Mouse (Mus musculus) limb, embryonic 11.5 days (tissue): ENCODE results near the gene Psmb9. TPM values are rescaled to one million over a fixed set of nuclear protein-coding genes. Genes with fewer than 3 reads are reported as not detected.

Source experiments
- ATAC-seq: fragments of 200-750 bp; cut with Nextera tagmentation; 2 replicates; pipeline ENCODE4 v1.8.0; 2017; ENCODE audit warnings: low read depth; ENCODE audit not compliant: insufficient number of reproducible peaks, low FRiP score, low TSS enrichment
- DNase-seq: peaks from one replicate; pipeline ENCODE4 v3.0.0-alpha.2; 2015; ENCODE audit warnings: low spot score
- H3K27ac ChIP-seq: fragments of 300-500 bp; sonication (generic); replicated peaks from 2 replicates; pipeline ENCODE4 v1.5.1; 2014; ENCODE audit warnings: low read depth, mild to moderate bottlenecking, low read length
- H3K27me3 ChIP-seq: fragments of 300-500 bp; sonication (generic); 2 replicates; pipeline ENCODE4 v1.6.1; 2014; ENCODE audit warnings: mild to moderate bottlenecking, low read length, mixed read lengths; ENCODE audit not compliant: control insufficient read depth, insufficient read depth
- H3K36me3 ChIP-seq: fragments of 300-500 bp; sonication (generic); 2 replicates; pipeline ENCODE4 v1.6.1; 2014; ENCODE audit warnings: mild to moderate bottlenecking, low read length, moderate library complexity, mixed read lengths; ENCODE audit not compliant: control insufficient read depth, insufficient read depth
- H3K4me1 ChIP-seq: fragments of 300-500 bp; sonication (generic); 2 replicates; pipeline ENCODE4 v1.6.1; 2014; ENCODE audit warnings: low read length, mixed read lengths; ENCODE audit not compliant: control insufficient read depth, insufficient read depth
- H3K4me2 ChIP-seq: fragments of 300-500 bp; sonication (generic); 2 replicates; pipeline ENCODE4 v1.6.1; 2014; ENCODE audit warnings: low read depth, mild to moderate bottlenecking, moderate library complexity; ENCODE audit not compliant: severe bottlenecking
- H3K4me3 ChIP-seq: fragments of 300-500 bp; sonication (generic); 2 replicates; pipeline ENCODE4 v1.5.1; 2014; ENCODE audit warnings: low read depth, low read length
- H3K9ac ChIP-seq: fragments of 300-500 bp; sonication (generic); 2 replicates; pipeline ENCODE4 v1.6.1; 2014; ENCODE audit warnings: mild to moderate bottlenecking, low read length
- H3K9me3 ChIP-seq: fragments of 300-500 bp; sonication (generic); 2 replicates; pipeline ENCODE4 v1.6.1; 2016; ENCODE audit warnings: low read length; ENCODE audit not compliant: control insufficient read depth
- WGBS: fragments of 180-500 bp; shearing (Covaris S2); extraction: QIAGEN DNeasy Blood & Tissue Kit; methylation state at CpG from one replicate; pipeline ENCODE4 v1.1.7; 2014; 5-methylcytosine and 5-hydroxymethylcytosine counted together
- polyA plus RNA-seq: library from polyadenylated mRNA; unstranded; fragments of >200 nt; fragmentation: Nextera tagmentation; extraction: Ambion mirVana; gene quantifications from 2 replicates; pipeline ENCODE4 v1.2.1, GENCODE M21; 2014

The Psmb9 gene
- polyA plus RNA-seq, 1 experiment from 2014 or later, result 2.2 TPM

DNA sequence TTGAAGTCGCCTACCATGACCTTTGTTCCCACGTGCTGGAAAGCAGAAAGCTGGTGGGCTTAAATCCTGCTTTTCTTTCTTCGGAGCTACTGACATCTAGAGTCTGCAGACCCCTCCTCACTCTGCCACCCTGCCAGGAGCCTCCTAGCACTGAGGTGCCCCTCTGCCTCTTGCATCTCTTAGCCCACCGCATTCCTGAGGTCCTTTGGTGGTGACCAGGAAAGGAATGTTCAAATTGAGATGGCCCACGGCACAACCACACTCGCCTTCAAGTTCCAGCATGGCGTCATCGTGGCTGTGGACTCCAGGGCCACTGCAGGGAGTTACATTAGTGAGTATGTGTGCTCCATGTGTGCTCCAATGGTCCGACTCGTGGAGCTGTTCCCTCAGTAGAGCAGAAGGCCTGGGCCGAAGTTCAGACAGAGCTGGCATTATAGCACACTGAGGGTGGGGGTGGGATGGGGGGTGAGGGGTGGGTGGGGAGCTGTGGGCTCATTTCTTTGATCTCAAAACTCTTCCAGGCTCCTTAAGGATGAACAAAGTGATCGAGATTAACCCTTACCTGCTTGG is 11.6 kb upstream of the Psmb9 start:
- no peak for DNase-seq
- H3K27ac ChIP-seq, result no peak overlapping the region
- WGBS, result 67% methylated on average over 12 of the region's 12 CpGs
- no peaks in the 10 kb centered on the region for H3K36me3 ChIP-seq
- no peak overlapping the region for H3K4me3 ChIP-seq
- H3K9ac ChIP-seq, result no peak overlapping the region
- no peaks in the 10 kb centered on the region for H3K4me1 ChIP-seq
- peaks cover 52% of the 10 kb centered on the region for H3K27me3 ChIP-seq
- no peak for ATAC-seq
- H3K4me2 ChIP-seq, result no peak overlapping the region
- no peaks in the 10 kb centered on the region for H3K9me3 ChIP-seq

DNA sequence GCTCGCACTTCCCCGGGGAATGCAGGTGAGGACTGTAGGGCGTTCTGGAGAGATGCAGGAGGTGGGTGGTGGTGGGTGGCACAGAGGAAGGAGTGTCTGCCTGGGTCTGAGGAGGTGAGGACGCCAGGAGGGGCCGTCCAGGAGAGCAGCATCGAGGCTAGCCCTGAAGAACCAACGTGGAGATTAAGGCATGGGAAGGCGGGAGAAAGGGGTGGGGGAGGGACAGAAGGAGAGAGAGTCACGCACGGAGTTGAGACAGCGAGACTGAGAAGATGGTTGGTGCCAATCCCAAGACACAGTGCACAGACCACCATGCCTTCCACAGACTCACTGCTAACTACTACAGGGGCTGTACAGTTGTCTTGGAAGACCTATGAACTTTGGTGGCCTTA is 11.0 kb upstream of the Psmb9 start:
- H3K9ac ChIP-seq, result no peak overlapping the region
- no peak for ATAC-seq

DNA sequence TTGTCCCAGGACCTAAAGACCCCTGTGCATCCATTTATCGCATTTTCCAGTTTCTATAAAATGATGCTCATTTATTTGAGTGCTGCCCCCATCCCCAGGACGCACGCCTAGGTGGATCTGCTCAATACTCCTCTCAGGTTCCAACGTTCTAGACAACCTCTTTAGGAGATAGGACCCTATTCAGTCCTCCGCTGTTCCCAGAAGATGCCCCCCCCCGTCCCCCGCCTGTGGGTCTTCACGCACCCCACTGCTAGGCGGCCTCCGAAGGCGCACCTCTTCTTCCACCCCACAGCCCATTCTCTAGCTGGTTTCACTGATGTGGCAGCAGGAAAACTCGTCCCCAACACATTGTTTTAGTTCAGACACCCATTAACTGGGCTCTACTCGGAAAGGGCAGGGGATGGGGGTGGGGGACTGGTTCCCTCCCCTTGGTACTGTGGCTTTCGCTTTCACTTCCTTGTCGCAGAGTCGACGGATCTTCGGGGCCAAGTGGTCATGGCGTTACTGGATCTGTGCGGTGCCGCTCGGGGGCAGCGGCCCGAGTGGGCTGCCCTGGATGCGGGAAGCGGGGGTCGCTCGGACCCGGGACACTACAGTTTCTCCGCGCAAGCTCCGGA is 10.4 kb upstream of the Psmb9 start:
- DNase-seq, result no peak
- no peak overlapping the region for H3K9ac ChIP-seq

More for the DNA sequence above, 11.0 kb upstream of the Psmb9 start:
- 7% methylated on average over 11 of the region's 11 CpGs for WGBS
- Histone ChIP-seq H3K36me3 (no peaks in the 10 kb centered on the region), H3K4me1 (no peaks in the 10 kb centered on the region), H3K4me2 (peak overlapping the region; percentile 39), H3K9me3 (no peaks in the 10 kb centered on the region), H3K4me3 (peak overlapping the region; percentile 17; the same call in 1 of the 2 replicates), H3K27me3 (peaks cover 54% of the 10 kb centered on the region), H3K27ac (no peak overlapping the region)
- no peak for DNase-seq

DNA sequence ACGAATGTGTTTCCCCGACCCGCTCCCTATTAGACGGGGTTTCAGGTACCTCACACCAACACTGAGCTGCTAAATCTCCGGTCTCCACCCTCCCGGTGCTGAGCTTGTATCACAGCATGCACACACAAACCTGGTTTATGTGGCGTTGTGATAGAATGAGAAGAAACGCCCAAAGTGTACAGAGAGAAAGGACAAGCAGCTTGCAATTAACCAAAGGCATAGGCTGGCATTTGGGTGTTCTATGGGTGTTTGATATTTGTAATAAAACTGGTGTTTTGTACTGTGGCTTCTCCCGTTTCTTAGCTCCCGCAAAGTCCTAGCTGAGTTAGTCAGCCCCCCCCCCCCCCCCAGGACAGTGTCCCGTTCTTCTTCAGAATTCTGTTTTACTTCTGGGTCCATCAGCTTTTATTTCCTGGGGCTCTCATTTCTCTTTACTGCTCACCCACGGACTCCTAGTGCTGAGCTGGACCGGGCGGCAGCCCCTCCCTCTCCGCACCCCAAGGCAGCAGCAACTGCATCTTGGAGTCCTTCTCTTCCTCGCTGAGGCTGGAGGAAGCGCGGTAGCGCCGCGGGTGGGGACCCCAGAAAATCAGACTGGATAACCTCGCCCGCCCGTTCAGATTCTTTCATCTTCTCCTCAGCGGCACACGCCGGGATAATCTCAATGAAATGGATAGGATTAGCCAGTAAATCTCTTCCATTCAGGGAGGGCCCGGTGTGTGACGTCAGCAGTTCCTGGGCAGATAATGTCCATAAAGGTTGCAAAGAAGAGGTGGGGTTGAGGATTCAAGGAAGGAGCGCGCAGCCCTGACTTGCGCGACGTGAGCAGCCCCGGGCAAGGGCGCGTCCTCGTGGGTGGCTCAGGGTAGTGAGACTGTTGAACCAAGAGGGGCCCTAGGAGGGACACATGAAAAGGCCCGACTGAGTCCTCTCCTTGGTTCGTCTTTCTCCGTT is 9.7 kb upstream of the Psmb9 start, which contains the start of gene Psmb8:
Gene Psmb8 (plus strand): TSS at position 781 of the 954 bp plus-strand sequence.
- DNase-seq (peak; percentile 89), ATAC-seq (peak; percentile 51; the same call in 1 of the 2 replicates)
- Histone ChIP-seq H3K9me3 (no peaks in the 10 kb centered on the region), H3K4me3 (peak within 1 kb of the TSS; percentile 17), H3K27me3 (peaks cover 60% of the 10 kb centered on the region), H3K9ac (no peak within 1 kb of the TSS), H3K27ac (no peak within 1 kb of the TSS), H3K4me1 (no peaks in the 10 kb centered on the region), H3K36me3 (no peaks in the 10 kb centered on the region), H3K4me2 (peak within 1 kb of the TSS; percentile 39)
- WGBS, result 3% methylated on average over 41 of the region's 41 CpGs

More for the DNA sequence above, 10.4 kb upstream of the Psmb9 start:
- Histone ChIP-seq H3K4me1 (no peaks in the 10 kb centered on the region), H3K4me3 (peak overlapping the region; percentile 17), H3K4me2 (peak overlapping the region; percentile 39), H3K9me3 (no peaks in the 10 kb centered on the region), H3K27ac (no peak overlapping the region), H3K36me3 (no peaks in the 10 kb centered on the region), H3K27me3 (peaks cover 56% of the 10 kb centered on the region)
- WGBS, result 2% methylated on average over 32 of the region's 32 CpGs
- ATAC-seq, result no peak

DNA sequence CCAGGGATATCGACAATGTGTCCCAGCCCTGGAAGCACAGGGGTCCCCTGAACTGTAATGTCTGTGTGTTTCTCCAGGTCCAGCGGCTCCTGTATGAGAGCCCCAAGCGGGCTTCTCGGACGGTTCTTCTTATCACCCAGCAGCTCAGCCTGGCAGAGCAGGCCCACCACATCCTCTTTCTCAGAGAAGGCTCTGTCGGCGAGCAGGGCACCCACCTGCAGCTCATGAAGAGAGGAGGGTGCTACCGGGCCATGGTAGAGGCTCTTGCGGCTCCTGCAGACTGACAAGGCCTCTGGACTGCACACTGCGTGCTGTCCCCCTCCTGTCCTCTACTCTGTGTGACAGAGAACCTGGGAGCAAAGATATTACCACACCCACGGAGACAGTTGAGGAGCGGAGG is 8.9 kb upstream of the Psmb9 start:
- Histone ChIP-seq H3K4me1 (no peaks in the 10 kb centered on the region), H3K27ac (no peak overlapping the region), H3K36me3 (no peaks in the 10 kb centered on the region), H3K27me3 (peaks cover 64% of the 10 kb centered on the region), H3K9me3 (no peaks in the 10 kb centered on the region), H3K4me2 (no peak overlapping the region), H3K9ac (no peak overlapping the region), H3K4me3 (no peak overlapping the region)
- DNase-seq, result no peak
- WGBS, result 35% methylated on average over 12 of the region's 12 CpGs
- no peak for ATAC-seq

DNA sequence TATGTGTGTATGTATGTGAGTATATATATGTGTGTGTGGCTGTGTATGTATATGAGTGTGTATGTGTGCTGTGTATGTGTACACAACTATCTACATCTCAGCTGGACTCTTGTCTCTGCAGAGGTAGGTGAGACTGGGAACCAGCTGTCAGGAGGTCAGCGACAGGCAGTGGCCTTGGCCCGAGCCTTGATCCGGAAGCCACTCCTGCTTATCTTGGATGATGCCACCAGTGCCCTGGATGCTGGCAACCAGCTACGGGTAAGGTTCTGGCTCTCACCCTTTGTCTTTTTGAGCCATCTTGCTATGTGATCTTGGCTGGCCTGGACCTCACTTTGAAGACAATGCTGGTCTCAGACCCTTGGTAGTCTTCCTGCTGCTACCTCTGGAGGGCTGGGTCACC is 7.2 kb upstream of the Psmb9 start:
- H3K4me1 ChIP-seq, result no peaks in the 10 kb centered on the region
- H3K9me3 ChIP-seq, result no peaks in the 10 kb centered on the region
- no peak for DNase-seq
- H3K4me2 ChIP-seq, result no peak overlapping the region
- no peak overlapping the region for H3K27ac ChIP-seq
- no peaks in the 10 kb centered on the region for H3K36me3 ChIP-seq
- H3K27me3 ChIP-seq, result peaks cover 67% of the 10 kb centered on the region
- no peak overlapping the region for H3K9ac ChIP-seq
- H3K4me3 ChIP-seq, result no peak overlapping the region
- no peak for ATAC-seq
- 87% methylated on average over 4 of the region's 4 CpGs for WGBS

DNA sequence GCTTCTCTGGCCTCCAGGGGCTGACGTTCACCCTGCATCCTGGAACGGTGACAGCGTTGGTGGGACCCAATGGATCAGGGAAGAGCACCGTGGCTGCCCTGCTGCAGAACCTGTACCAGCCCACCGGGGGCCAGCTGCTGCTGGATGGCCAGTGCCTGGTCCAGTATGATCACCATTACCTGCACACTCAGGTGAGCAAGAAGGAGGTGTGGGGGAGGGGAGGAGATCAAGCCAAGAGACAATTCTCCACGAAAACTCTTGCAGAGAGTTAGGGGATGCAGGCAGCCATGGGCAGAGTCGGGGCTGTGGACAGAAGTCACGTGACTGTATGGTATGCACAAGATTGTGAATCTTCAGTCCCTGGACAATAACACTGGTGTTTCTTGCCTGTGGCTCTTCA is 5.9 kb upstream of the Psmb9 start:
- no peak overlapping the region for H3K4me3 ChIP-seq
- no peak overlapping the region for H3K9ac ChIP-seq

DNA sequence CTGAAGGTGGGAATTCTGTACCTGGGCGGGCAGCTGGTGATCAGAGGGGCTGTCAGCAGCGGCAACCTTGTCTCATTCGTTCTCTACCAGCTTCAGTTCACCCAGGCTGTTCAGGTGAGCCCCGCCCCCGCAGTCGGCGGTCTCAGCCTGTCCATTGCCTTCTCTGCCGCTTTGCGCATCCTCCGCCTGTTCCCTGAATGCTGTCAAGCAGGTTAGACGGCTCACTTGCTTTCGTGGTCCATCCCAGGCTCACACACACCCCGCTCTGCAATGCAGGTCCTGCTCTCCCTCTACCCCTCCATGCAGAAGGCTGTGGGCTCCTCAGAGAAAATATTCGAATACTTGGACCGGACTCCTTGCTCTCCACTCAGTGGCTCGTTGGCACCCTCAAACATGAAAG is 5.3 kb upstream of the Psmb9 start:
- Histone ChIP-seq H3K27ac (no peak overlapping the region), H3K4me2 (no peak overlapping the region), H3K4me3 (no peak overlapping the region), H3K9me3 (no peaks in the 10 kb centered on the region), H3K27me3 (peaks cover 60% of the 10 kb centered on the region), H3K9ac (no peak overlapping the region), H3K4me1 (0 out of 2 replicates have a peak, but pooled peaks cover 2% of the 10 kb centered on the region), H3K36me3 (no peaks in the 10 kb centered on the region)
- no peak for ATAC-seq
- no peak for DNase-seq
- WGBS, result 24% methylated on average over 16 of the region's 16 CpGs

More for the DNA sequence above, 5.9 kb upstream of the Psmb9 start:
- WGBS, result 47% methylated on average over 8 of the region's 8 CpGs
- no peaks in the 10 kb centered on the region for H3K36me3 ChIP-seq
- H3K4me2 ChIP-seq, result no peak overlapping the region
- no peak overlapping the region for H3K27ac ChIP-seq
- no peaks in the 10 kb centered on the region for H3K9me3 ChIP-seq
- H3K4me1 ChIP-seq, result no peaks in the 10 kb centered on the region
- DNase-seq (no peak), ATAC-seq (no peak)
- H3K27me3 ChIP-seq, result peaks cover 61% of the 10 kb centered on the region
